Mouse (Mus musculus) lung, postnatal 0 days (tissue): ENCODE measurements around the gene Ptpn14. TPM values are rescaled to one million over a fixed set of nuclear protein-coding genes. Genes with fewer than 3 reads are reported as not detected.

Source experiments
- ATAC-seq: fragments of 200-750 bp; cut with Nextera tagmentation; 2 replicates; pipeline ENCODE4 v1.8.0; 2017; ENCODE audit warnings: moderate library complexity
- DNase-seq: peaks from one replicate; pipeline ENCODE4 v3.0.0-alpha.2; 2016; ENCODE audit warnings: low spot score
- H3K27ac ChIP-seq: fragments of 300-500 bp; sonication (generic); 2 replicates; pipeline ENCODE4 v1.5.1; 2014; ENCODE audit warnings: antibody characterized with exemption, mild to moderate bottlenecking, low read length, mixed read lengths
- H3K27me3 ChIP-seq: fragments of 300-500 bp; sonication (generic); replicated peaks from 2 replicates; pipeline ENCODE4 v1.6.1; 2014; ENCODE audit warnings: low read length, mixed read lengths; ENCODE audit not compliant: insufficient read depth
- H3K36me3 ChIP-seq: fragments of 300-500 bp; sonication (generic); 2 replicates; pipeline ENCODE4 v1.6.1; 2014; ENCODE audit warnings: low read length, mixed read lengths; ENCODE audit not compliant: insufficient read depth
- H3K4me1 ChIP-seq: fragments of 300-500 bp; sonication (generic); 2 replicates; pipeline ENCODE4 v1.6.1; 2014; ENCODE audit warnings: antibody characterized with exemption, low read depth, low read length, mixed read lengths; ENCODE audit not compliant: insufficient read depth
- H3K4me2 ChIP-seq: fragments of 300-500 bp; sonication (generic); replicated peaks from 2 replicates; pipeline ENCODE4 v1.6.1; 2014; ENCODE audit warnings: low read depth, mild to moderate bottlenecking, low read length, moderate library complexity, mixed read lengths
- H3K4me3 ChIP-seq: fragments of 300-500 bp; sonication (generic); 2 replicates; pipeline ENCODE4 v1.5.1; 2014; ENCODE audit warnings: low read depth, low read length
- H3K9ac ChIP-seq: fragments of 300-500 bp; sonication (generic); replicated peaks from 2 replicates; pipeline ENCODE4 v1.6.1; 2014; ENCODE audit warnings: low read depth, mild to moderate bottlenecking
- H3K9me3 ChIP-seq: fragments of 300-500 bp; sonication (generic); 2 replicates; pipeline ENCODE4 v1.6.1; 2016; ENCODE audit warnings: low read length, mixed read lengths
- CTCF ChIP-seq: IDR thresholded peaks from 2 replicates; pipeline ENCODE4 v1.5.1; 2016; ENCODE audit warnings: antibody characterized with exemption, mild to moderate bottlenecking
- EP300 ChIP-seq: IDR thresholded peaks from 2 replicates; pipeline ENCODE4 v1.6.1; 2016; ENCODE audit warnings: antibody characterized with exemption, mild to moderate bottlenecking, control low read depth
- WGBS: fragments of 180-500 bp; shearing (Covaris S2); extraction: QIAGEN DNeasy Blood & Tissue Kit; methylation state at CpG from one replicate; pipeline ENCODE4 v1.1.7; 2014; 5-methylcytosine and 5-hydroxymethylcytosine counted together
- polyA plus RNA-seq: library from polyadenylated mRNA; unstranded; fragments of >200 nt; fragmentation: Nextera tagmentation; extraction: Ambion mirVana; gene quantifications from 2 replicates; pipeline ENCODE4 v1.2.1, GENCODE M21; 2015

The Ptpn14 gene
- polyA plus RNA-seq, 1 experiment from 2014 or later = 4.9 TPM

- no peak overlapping the region for H3K9ac ChIP-seq
- H3K4me3 ChIP-seq = no peak overlapping the region
- no peak overlapping the region for H3K27ac ChIP-seq
- WGBS = 84% methylated on average over 5 of the region's 5 CpGs
- H3K4me2 ChIP-seq = no peak overlapping the region
- no peak for TF ChIP-seq CTCF
- TF ChIP-seq EP300 = no peak
- H3K27me3 ChIP-seq = no peaks in the 10 kb centered on the region
- no peaks in the 10 kb centered on the region for H3K9me3 ChIP-seq
- no peaks in the 10 kb centered on the region for H3K36me3 ChIP-seq
- DNase-seq = no peak
- no peak for ATAC-seq
- no peaks in the 10 kb centered on the region for H3K4me1 ChIP-seq
Observed at GRCm38 (mm10) chr1:189743136-189743535, 15.1 kb downstream of the Ptpn14 start.

DNA sequence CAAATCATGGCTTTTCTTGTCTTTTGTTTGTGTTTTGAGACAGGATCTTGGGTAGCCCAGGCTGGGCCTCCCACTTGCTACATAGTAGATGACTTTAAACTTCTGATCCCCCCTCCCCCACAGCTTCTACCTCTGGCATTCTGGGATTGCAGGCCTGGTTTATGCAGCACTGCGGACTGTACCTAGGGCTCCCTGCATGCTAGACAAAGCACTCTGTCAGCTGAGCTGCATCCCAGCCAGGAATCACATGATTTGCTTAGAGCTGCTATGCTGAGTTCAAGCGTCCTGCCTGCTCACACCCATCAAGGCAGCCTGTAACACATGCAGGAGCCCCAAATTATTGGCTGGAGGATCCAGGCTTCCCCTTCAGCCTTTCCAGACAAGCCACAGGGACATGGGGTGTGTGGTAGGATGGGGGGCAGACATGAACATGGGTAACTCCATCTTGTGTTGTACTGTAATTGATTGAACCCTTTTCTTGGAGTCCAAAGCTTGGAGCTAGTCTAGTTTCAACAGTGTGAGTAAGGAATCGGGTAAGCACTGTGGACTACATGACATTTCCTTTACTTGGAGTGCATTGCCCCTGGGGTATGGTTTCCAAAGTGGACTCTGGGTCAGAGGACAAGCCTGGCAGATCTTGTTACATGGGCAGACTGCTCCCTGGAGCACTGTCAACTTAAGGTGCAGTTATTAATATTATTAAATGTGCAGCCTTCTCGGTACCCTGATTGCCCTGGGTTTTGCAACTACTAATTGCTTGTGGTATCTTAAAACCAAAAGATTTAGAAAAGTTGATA lies 17.0 kb downstream of the Ptpn14 start:
- ATAC-seq = no peak
- Histone ChIP-seq H3K9ac (no peak overlapping the region), H3K27ac (no peak overlapping the region)

DNA sequence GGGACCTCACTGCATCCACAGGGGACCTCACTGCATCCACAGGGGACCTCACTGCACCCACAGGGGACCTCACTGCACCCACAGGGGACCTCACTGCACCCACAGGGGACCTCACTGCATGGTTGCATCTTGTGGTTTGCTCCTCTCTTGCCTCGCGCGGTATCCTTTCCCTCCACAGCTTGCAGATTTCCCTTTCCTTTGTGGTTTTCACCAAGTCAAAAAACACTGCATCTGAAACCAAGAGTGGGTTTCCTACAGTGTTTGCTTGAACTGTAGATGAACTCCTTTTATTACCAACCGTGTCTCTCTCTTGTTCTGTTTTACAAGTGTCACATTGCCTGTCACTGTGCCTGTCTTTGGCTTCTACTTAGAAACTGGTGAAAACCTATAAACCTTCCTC lies 18.5 kb downstream of the Ptpn14 start:
- H3K4me1 ChIP-seq = no peaks in the 10 kb centered on the region
- H3K9me3 ChIP-seq = no peaks in the 10 kb centered on the region
- DNase-seq (no peak), ATAC-seq (no peak)
- H3K36me3 ChIP-seq = no peaks in the 10 kb centered on the region
- WGBS = 67% methylated on average over 4 of the region's 4 CpGs
- H3K4me2 ChIP-seq = no peak overlapping the region
- no peak overlapping the region for H3K27ac ChIP-seq
- no peaks in the 10 kb centered on the region for H3K27me3 ChIP-seq
- no peak overlapping the region for H3K4me3 ChIP-seq
- H3K9ac ChIP-seq = no peak overlapping the region
- no peak for TF ChIP-seq EP300
- TF ChIP-seq CTCF = no peak

More for the DNA sequence above, 17.0 kb downstream of the Ptpn14 start:
- no peak for DNase-seq
- no peak overlapping the region for H3K4me3 ChIP-seq
- no peaks in the 10 kb centered on the region for H3K36me3 ChIP-seq
- H3K9me3 ChIP-seq = no peaks in the 10 kb centered on the region
- WGBS = 69% methylated on average over 4 of the region's 4 CpGs
- TF ChIP-seq EP300 (no peak), CTCF (no peak)
- H3K4me1 ChIP-seq = no peaks in the 10 kb centered on the region
- no peaks in the 10 kb centered on the region for H3K27me3 ChIP-seq
- no peak overlapping the region for H3K4me2 ChIP-seq

DNA sequence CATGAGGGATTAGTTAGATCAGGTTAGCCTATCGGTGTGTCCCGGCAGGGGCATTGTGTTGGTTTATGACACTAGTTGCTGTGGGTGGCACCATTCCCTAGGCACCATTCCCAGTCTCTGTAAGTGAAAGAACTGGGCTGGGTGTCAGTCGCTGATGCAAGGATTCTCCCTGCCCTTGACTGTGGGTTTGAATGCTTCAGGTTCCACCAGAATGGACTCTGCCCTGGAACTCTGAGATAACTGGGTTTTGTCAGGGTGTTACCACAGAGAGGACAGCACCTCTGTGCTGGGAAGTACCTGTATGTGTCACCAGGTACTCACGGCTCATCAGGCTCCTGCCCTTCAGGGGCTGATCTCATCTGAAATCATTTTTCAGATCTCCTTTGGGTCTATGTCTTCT lies 21.7 kb downstream of the Ptpn14 start:
- Histone ChIP-seq H3K27me3 (no peaks in the 10 kb centered on the region), H3K36me3 (no peaks in the 10 kb centered on the region), H3K4me3 (no peak overlapping the region), H3K4me2 (no peak overlapping the region), H3K27ac (no peak overlapping the region), H3K9me3 (no peaks in the 10 kb centered on the region), H3K9ac (no peak overlapping the region), H3K4me1 (no peaks in the 10 kb centered on the region)
- WGBS = 97% methylated on average over 4 of the region's 4 CpGs
- no peak for TF ChIP-seq EP300
- TF ChIP-seq CTCF = no peak
- DNase-seq = no peak
- no peak for ATAC-seq

- Histone ChIP-seq H3K9ac (no peak overlapping the region), H3K4me2 (no peak overlapping the region), H3K27ac (no peak overlapping the region), H3K36me3 (no peaks in the 10 kb centered on the region), H3K4me3 (no peak overlapping the region), H3K9me3 (no peaks in the 10 kb centered on the region), H3K27me3 (no peaks in the 10 kb centered on the region), H3K4me1 (no peaks in the 10 kb centered on the region)
- 58% methylated on average over 5 of the region's 5 CpGs for WGBS
- DNase-seq (no peak), ATAC-seq (no peak)
- no peak for TF ChIP-seq CTCF
- no peak for TF ChIP-seq EP300
Observed at GRCm38 (mm10) chr1:189750233-189750632, 22.2 kb downstream of the Ptpn14 start.

- no peaks in the 10 kb centered on the region for H3K27me3 ChIP-seq
- no peak overlapping the region for H3K4me2 ChIP-seq
- H3K9ac ChIP-seq = no peak overlapping the region
- H3K27ac ChIP-seq = no peak overlapping the region
- peaks cover 8% of the 10 kb centered on the region; the same call in 1 of the 2 replicates for H3K4me1 ChIP-seq
- no peaks in the 10 kb centered on the region for H3K36me3 ChIP-seq
- 76% methylated on average over 6 of the region's 6 CpGs for WGBS
- TF ChIP-seq EP300 = no peak
- TF ChIP-seq CTCF = no peak
- no peaks in the 10 kb centered on the region for H3K9me3 ChIP-seq
- no peak overlapping the region for H3K4me3 ChIP-seq
- DNase-seq (no peak), ATAC-seq (no peak)
Observed at GRCm38 (mm10) chr1:189752245-189752644, 24.2 kb downstream of the Ptpn14 start.
